Mouse (Mus musculus) spleen, adult 2 months (tissue): ENCODE measurements at regions not wholly inside any gene's neighbourhood (a gene's known extent, or its start where the extent isn't known, plus 50 kb on each side); places are given as distances from the start of the nearest gene placed in this dataset.

Experiments
- CTCF ChIP-seq: fragments of 200-500 bp; IDR thresholded peaks from 2 replicates; pipeline ENCODE4 v1.5.1; 2011; ENCODE audit warnings: mild to moderate bottlenecking, inconsistent platforms; ENCODE audit not compliant: insufficient read depth, insufficient read length, insufficient replicate concordance; ENCODE audit errors: extremely low read depth
- POLR2A ChIP-seq: fragments of 200-500 bp; IDR thresholded peaks from 2 replicates; pipeline ENCODE4 v1.6.1; 2011; ENCODE audit warnings: low read depth, low read length, inconsistent platforms

- no peak for TF ChIP-seq CTCF
- TF ChIP-seq POLR2A = no peak
These were observed 410.1 kb upstream of the Gm6657 start for GRCm38 (mm10) chr12:77783909-77784308.
